Mouse (Mus musculus): ENCODE data around the gene Mks1.

Mks1 gene

GRCm38 (mm10) chr11:87879826-87880225, 26.8 kb downstream of the Mks1 start:
- DNase-seq = no peak

DNA sequence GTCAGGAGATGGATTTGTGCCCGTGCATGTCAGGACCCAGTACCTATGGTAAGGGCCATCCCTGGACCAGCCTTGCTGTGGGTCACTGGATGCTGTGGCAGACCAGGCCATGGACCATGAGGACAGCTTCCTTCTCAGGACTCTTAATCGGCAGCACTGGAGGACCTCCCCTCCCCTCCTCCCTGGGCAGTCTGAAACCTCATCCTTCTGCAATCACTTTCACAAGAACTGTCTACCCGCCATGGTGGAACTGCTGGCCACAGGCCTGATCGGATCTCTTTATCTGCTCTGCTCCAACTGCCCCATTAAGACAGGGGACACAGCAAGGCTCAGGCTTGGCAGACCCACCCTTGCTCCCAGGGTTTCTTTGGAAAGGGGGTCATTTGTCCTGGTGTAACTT, 28.7 kb downstream of the Mks1 start:
- no peak for DNase-seq

GRCm38 (mm10) chr11:87883493-87883892, 30.5 kb downstream of the Mks1 start:
- no peak for DNase-seq

DNA sequence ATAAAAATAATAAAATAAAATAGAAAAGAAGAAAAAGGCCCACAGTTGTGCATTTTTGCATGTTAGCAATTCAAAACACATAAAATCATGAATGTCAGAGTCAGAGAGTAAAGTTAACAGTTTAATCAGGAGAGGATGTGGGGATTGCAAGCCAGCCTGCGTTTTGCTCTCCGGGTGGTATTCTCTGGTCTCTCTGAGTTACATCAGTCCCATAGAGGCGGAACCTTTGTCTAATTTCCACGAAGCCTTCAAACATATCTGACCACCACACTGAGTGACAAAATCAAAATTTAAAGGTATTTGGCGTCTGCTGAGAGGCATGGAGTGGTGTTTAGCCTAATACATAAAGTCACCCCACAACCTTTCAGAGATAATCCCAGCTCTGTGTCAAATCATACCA, 31.8 kb downstream of the Mks1 start:
- DNase-seq = no peak

- no peak for DNase-seq
Measured at GRCm38 (mm10) chr11:87892168-87892567, 39.2 kb downstream of the Mks1 start, which contains the start of gene Olfr462. TSS of gene Olfr462 (minus strand) at chr11:87892268.

- DNase-seq = no peak
Measured at GRCm38 (mm10) chr11:87897287-87897686, 44.3 kb downstream of the Mks1 start, which contains the start of gene Olfr463. TSS of gene Olfr463 (minus strand) at chr11:87897387.

DNA sequence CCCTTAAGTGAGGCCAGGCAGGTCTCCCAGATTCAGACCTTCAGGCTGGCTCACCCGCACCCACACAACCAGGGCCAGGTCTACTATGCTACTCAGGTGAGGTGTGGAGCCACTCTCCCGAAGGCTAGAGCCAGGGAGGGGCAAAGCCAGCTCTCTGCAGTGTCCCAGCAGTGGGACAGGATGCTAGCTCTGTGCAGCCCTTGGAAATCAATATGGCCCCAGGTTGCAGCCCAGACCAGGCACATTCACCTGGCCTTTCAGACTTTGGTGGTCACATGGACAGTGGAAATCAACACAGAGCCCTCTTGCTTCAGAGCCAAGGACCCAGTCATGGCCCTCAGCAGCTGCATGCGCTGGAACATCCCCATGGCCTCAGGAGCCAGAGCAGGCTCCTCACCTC, 51.3 kb downstream of the Mks1 start:
- no peak for DNase-seq

All from cerebellum, adult 11-12 months (tissue).